In genomic region chr9:32278052-32278451, GRCm38 (mm10) we compare ENCODE assay signal across 16 mouse cellular contexts.
DNase-seq lines count a peak whose midpoint lies in the region; TF ChIP-seq lines count a peak whose summit lies in the region.
"Had no signal": no experiment of that assay in that cellular context is flagged by ENCODE, and none has a peak within 500 bp of the region (broad histone marks: within the 10 kb centered on the region; RNA-seq: fewer than 3 reads in every experiment).

No protein-coding gene starts in this region.

- peak; percentile 30 for DNase-seq in MEL (ENCODE audit: low read depth, low spot score)
- no peak for DNase-seq in spleen, adult 12 weeks (ENCODE audit: low spot score)
- DNase-seq: adrenal gland, adult 2 months; adrenal gland, adult 8-10 months; adrenal gland, postnatal 10 days; adrenal gland, postnatal 14 days; adrenal gland, postnatal 25 days; adrenal gland, postnatal 36 days; B cell, adult 2 months; cerebellum, adult 11 months; cerebellum, adult 11-12 months; cerebellum, adult 18-20 months; cerebellum, adult 2 months; cerebellum, adult 8-10 months had no signal

- H3K36me3 ChIP-seq in MEL (ENCODE audit: control insufficient read depth in 1 of 2, insufficient read depth in 2 of 2, low read length in 2 of 2) = peaks cover 0 to 25% of the 10 kb centered on the region in 2 experiments; a peak in 2 of 4 replicates
- H3K36me3 ChIP-seq: G1E had no signal

- H3K27ac ChIP-seq in MEL (ENCODE audit: control insufficient read depth, low read depth, low read length) = no peak overlapping the region

- TF ChIP-seq EP300 in MEL (IDR thresholded peaks at IDR 0.05; ENCODE audit: low read depth in 1 of 2, low read length in 2 of 2) = peak; percentile 37 to 60; a peak in 3 of 4 replicates

- TF ChIP-seq CTCF in MEL (IDR thresholded peaks at IDR 0.05 in 2 of 3, conservative IDR thresholded peaks at IDR 0.05 in 1 of 3; ENCODE audit: control insufficient read depth in 1 of 3, insufficient read depth in 1 of 3, low read depth in 2 of 3, low read length in 3 of 3, poor library complexity in 1 of 3, severe bottlenecking in 1 of 3) = no peak

- H3K79me2 ChIP-seq in MEL (ENCODE audit: control insufficient read depth, insufficient read depth, low read length, poor library complexity) = no peaks in the 10 kb centered on the region

- no peak overlapping the region for H3K9ac ChIP-seq in MEL (ENCODE audit: control insufficient read depth, low read depth, low read length, poor library complexity, severe bottlenecking)

- H3K4me3 ChIP-seq in MEL (ENCODE audit: control insufficient read depth in 1 of 2, insufficient read depth in 1 of 2, low read depth in 2 of 2, low read length in 2 of 2) = no peak overlapping the region

- no peak for TF ChIP-seq RAD21 in MEL (IDR thresholded peaks at IDR 0.05; ENCODE audit: low read depth, low read length)

- H3K27me3 ChIP-seq in MEL (ENCODE audit: control insufficient read depth in 1 of 2, insufficient read depth in 2 of 2, low read length in 2 of 2) = no peaks in the 10 kb centered on the region
- H3K27me3 ChIP-seq: CH12.LX had no signal

- peaks cover 23 to 37% of the 10 kb centered on the region in 2 experiments for H3K4me1 ChIP-seq in MEL (ENCODE audit: control insufficient read depth in 1 of 2, insufficient read depth in 2 of 2, low read length in 2 of 2)

- TF ChIP-seq POLR2A in MEL (IDR thresholded peaks at IDR 0.05; ENCODE audit: control insufficient read depth in 1 of 2, insufficient read depth in 1 of 2, low read depth in 1 of 2, low read length in 2 of 2, poor library complexity in 1 of 2) = no peak

- H3K9me3 ChIP-seq in MEL (replicated peaks; ENCODE audit: insufficient read depth, low read length) = no peaks in the 10 kb centered on the region

TF ChIP-seq in MEL, 35 proteins besides CTCF, POLR2A, EP300 and RAD21:
- TF ChIP-seq MEF2A (IDR thresholded peaks at IDR 0.05; ENCODE audit: extremely low read depth, insufficient replicate concordance, low read depth, low read length, poor library complexity, severe bottlenecking) (no peak), ZNF384 (IDR thresholded peaks at IDR 0.05; ENCODE audit: low read depth, low read length) (peak; percentile 74), GATA1 (IDR thresholded peaks at IDR 0.05; ENCODE audit: low read depth, low read length) (peak; percentile 66), ETS1 (IDR thresholded peaks at IDR 0.05; ENCODE audit: low read depth, low read length) (peak; percentile 42), TCF12 (IDR thresholded peaks at IDR 0.05; ENCODE audit: low read depth, low read length) (0 out of 2 replicates have a peak, but pooled peaks have one; percentile 6), ZKSCAN1 (IDR thresholded peaks at IDR 0.05; ENCODE audit: low read depth, low read length) (no peak)
